Mouse (Mus musculus): ENCODE results near the gene Acbd3. TPM values are rescaled to one million over a fixed set of nuclear protein-coding genes. Genes with fewer than 3 reads are reported as not detected.
A peak's percentile ranks its signal among the peaks of the same experiment; 100 is the strongest.

The Acbd3 gene
- total RNA-seq, 1 experiment from 2014 or later: 79.8 TPM

DNA sequence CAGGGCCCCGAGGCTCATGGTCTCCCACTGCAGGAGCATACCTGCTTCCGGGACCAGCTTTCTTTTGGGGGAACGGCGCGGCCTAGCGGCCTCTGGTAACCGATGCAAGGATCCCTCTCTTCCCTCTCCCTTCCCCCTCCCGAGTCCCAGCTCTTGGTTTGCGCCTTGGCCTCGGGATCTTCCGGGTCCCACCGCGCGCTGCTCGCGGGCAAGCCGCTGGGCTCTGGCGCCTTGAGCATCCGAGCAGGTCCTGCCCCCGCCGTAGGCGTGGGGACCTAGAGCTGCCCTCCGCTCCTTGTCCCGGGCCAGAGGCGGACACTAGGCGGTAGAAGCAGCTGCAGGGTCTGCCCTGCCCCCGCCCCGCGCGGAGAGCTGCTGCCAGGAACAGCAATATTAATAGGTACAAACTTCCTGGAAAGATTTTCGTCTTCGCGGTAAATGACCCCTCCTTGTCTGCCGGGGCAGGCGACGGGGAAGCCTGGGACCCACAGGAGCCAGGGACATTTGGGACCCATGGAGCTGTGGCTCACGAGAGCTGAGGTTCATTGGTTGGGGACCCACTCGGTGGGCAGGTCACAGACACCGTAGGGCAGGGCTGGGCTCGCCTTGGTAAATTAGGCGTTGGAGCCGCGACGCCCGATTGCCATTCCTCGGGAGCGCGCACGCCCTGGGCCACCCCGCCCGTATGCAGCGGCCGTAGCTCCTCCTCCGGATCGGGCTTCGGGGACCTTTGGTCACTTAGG lies 52.0 kb downstream of the Acbd3 start:
- peak; percentile 60 for ATAC-seq (replicated peaks; ENCODE audit: insufficient number of reproducible peaks, low FRiP score, low TSS enrichment, poor library complexity, severe bottlenecking)

- 0 out of 2 replicates have a peak, but pooled peaks have one; percentile 1 for ATAC-seq (replicated peaks; ENCODE audit: insufficient number of reproducible peaks, low FRiP score, low TSS enrichment, poor library complexity, severe bottlenecking)
These were observed 52.5 kb downstream of the Acbd3 start for GRCm38 (mm10) chr1:180778403-180778754.

GRCm38 (mm10) chr1:180778941-180779340 lies 53.1 kb downstream of the Acbd3 start:
- ATAC-seq (replicated peaks; ENCODE audit: insufficient number of reproducible peaks, low FRiP score, low TSS enrichment, poor library complexity, severe bottlenecking): no peak

DNA sequence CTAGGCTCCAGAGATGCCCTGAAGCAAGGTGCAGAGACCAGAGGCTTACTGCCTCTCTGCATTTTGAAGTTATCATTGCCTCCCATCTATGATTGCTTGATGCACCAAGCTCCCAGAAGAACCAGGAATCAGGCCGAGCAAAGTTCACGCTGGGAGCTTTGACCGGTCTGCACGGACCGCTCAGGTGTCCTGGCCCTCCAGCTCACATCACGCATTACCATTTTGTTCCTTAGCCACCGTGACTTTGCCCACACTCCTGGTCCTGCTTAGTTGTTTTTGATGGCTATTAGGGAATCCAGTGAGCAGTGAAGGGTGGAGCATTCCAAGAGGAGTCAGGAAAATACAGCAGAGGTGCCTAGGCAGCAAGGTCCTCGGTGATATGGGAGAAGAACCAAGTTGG lies 54.4 kb downstream of the Acbd3 start:
- ATAC-seq (replicated peaks; ENCODE audit: insufficient number of reproducible peaks, low FRiP score, low TSS enrichment, poor library complexity, severe bottlenecking): no peak

- no peak for ATAC-seq (replicated peaks; ENCODE audit: insufficient number of reproducible peaks, low FRiP score, low TSS enrichment, poor library complexity, severe bottlenecking)
These were observed 55.4 kb downstream of the Acbd3 start for GRCm38 (mm10) chr1:180781250-180781649.

GRCm38 (mm10) chr1:180782906-180783579 lies 57.2 kb downstream of the Acbd3 start:
- ATAC-seq (replicated peaks; ENCODE audit: insufficient number of reproducible peaks, low FRiP score, low TSS enrichment, poor library complexity, severe bottlenecking): no peak

DNA sequence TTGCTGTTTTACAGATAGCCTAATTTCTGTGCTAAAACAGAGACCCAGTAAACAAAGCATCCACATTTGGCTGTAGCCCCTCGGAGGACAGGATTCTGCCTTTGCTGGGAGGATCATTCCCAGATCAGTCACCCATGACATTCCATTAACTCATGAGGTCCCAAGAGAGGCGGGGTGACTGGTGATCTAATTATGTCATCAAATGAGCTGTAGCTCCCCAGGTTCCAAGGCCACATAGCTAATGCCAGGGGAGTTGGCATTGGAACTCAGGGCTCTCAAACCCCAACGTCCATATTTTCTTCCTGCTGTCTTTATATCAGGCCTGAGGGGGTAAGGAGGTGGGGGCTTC lies 57.7 kb downstream of the Acbd3 start:
- no peak for ATAC-seq (replicated peaks; ENCODE audit: insufficient number of reproducible peaks, low FRiP score, low TSS enrichment, poor library complexity, severe bottlenecking)

DNA sequence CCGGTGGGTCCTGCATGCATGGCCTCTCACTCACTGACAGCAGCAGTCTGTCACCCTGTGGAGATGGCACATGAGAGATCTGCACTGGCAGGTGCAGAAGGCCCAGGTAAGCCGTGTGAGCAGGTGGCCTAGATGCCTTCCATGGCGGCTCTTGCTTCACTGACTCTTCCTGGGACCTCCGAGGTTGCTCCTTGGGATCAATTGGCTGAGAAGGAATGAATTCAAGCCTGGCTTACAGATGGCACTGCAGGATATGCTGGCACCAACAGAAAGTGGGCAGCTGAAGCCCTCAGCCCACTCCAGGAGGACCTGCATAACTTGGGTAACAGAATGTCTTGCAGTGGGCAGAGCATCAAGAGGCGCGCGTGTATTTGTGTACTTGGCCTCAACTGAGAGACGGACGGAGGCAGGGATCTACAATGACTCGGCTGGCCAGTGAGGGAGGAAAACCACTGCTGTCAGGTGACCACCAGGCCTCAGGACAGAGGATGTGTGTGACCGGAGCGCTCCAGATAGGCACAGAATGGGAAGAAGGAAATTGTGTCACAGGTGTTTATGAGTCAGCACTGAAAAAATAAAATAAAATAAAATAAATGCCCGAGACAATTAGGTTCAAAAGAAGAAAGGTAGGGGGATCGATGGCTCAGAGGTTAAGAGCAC lies 66.1 kb downstream of the Acbd3 start:
- no peak for ATAC-seq (replicated peaks; ENCODE audit: insufficient number of reproducible peaks, low FRiP score, low TSS enrichment, poor library complexity, severe bottlenecking)

GRCm38 (mm10) chr1:180792814-180793213 lies 67.0 kb downstream of the Acbd3 start:
- no peak for ATAC-seq (replicated peaks; ENCODE audit: insufficient number of reproducible peaks, low FRiP score, low TSS enrichment, poor library complexity, severe bottlenecking)

GRCm38 (mm10) chr1:180793445-180794117 lies 67.7 kb downstream of the Acbd3 start:
- peak; percentile 60 for ATAC-seq (replicated peaks; ENCODE audit: insufficient number of reproducible peaks, low FRiP score, low TSS enrichment, poor library complexity, severe bottlenecking)

- no peak for ATAC-seq (replicated peaks; ENCODE audit: insufficient number of reproducible peaks, low FRiP score, low TSS enrichment, poor library complexity, severe bottlenecking)
These were observed 68.3 kb downstream of the Acbd3 start for GRCm38 (mm10) chr1:180794170-180794569.

GRCm38 (mm10) chr1:180798660-180799059 lies 72.8 kb downstream of the Acbd3 start:
- no peak for ATAC-seq (replicated peaks; ENCODE audit: insufficient number of reproducible peaks, low FRiP score, low TSS enrichment, poor library complexity, severe bottlenecking)

DNA sequence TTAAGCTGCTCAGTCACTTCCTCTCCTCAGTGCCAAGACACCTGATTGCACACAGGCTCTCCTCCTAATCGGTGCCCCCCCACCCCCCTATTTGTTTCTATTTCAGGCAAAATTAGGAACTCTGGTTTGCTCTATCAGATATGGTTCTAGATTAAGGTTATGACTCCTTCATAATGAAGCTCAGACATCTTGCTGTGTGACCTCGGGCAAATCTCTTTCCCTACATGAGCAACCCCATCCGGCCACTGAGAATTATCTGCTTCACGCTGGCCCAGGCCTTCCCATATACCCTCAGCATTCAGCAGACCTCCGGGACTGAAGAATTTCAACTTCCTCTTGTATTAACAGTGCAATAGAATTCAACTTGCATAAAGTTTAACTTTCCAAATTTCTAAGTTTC lies 73.4 kb downstream of the Acbd3 start:
- no peak for ATAC-seq (replicated peaks; ENCODE audit: insufficient number of reproducible peaks, low FRiP score, low TSS enrichment, poor library complexity, severe bottlenecking)

- ATAC-seq (replicated peaks; ENCODE audit: insufficient number of reproducible peaks, low FRiP score, low TSS enrichment, poor library complexity, severe bottlenecking): no peak
These were observed 74.2 kb downstream of the Acbd3 start for GRCm38 (mm10) chr1:180800022-180800421.

DNA sequence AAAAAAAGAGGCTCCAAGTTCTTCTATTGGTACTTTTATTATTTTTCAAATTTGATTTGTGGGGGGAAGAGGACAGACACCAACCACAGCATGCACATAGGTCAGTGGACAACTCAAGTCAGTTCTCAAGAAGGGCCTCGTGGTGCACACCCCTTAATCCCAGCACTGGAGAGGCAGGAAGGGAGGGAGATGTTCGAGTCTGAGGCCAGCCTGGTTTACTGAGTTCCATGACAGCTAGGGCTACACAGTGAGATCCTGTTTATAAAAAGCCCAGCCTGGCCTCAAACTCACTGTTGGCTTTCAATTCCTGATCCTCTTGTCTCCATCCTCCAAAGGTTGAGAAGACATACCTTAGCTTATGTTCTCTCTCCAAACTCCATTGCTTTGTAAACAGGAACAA lies 75.0 kb downstream of the Acbd3 start:
- no peak for ATAC-seq (replicated peaks; ENCODE audit: insufficient number of reproducible peaks, low FRiP score, low TSS enrichment, poor library complexity, severe bottlenecking)

- ATAC-seq (replicated peaks; ENCODE audit: insufficient number of reproducible peaks, low FRiP score, low TSS enrichment, poor library complexity, severe bottlenecking): no peak
These were observed 75.7 kb downstream of the Acbd3 start for GRCm38 (mm10) chr1:180801466-180801994.

Data from monocyte, adult 5-6 weeks (primary cell).